Mouse (Mus musculus): ENCODE data around the gene Dbi.

DNA sequence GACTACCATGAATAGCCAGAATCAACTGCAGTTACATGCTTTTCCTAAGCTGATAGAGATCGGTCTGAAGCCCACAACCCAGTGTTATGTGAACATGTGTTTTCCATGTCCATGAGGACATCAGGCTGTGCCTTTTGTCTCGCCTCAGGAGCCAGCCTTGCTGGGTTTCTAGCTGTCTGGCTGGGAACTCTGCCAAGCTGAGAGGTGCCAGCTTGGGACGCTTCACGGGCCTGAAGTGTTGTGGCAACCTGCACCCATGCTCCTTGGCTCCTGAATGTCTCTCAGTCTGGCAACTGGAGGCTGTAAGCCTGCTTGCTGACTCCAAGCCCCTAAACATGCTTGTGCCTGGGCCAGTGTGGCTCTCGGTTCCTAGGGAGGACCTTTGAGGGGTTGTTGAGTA, 21.7 kb upstream of the Dbi start:
- no peak for TF ChIP-seq CTCF (IDR thresholded peaks at IDR 0.05; ENCODE audit: control insufficient read depth, insufficient read depth, low read length)
- no peak for TF ChIP-seq POLR2A (IDR thresholded peaks at IDR 0.05; ENCODE audit: borderline replicate concordance, control insufficient read depth, low read depth, low read length)
